Mouse (Mus musculus) forelimb bud, embryonic 11.5 days (tissue): ENCODE measurements around the gene Zfp689.
"Not testable (repeated sequence)": the region's sequence is repeated elsewhere in the genome, so short reads cannot be mapped to it uniquely, and the experiment has no call there.

ENCODE experiments used
- DNase-seq: peaks from one replicate; pipeline ENCODE4 v3.0.0-alpha.2; 2012; ENCODE audit warnings: low read depth, low spot score

Gene Zfp689

DNA sequence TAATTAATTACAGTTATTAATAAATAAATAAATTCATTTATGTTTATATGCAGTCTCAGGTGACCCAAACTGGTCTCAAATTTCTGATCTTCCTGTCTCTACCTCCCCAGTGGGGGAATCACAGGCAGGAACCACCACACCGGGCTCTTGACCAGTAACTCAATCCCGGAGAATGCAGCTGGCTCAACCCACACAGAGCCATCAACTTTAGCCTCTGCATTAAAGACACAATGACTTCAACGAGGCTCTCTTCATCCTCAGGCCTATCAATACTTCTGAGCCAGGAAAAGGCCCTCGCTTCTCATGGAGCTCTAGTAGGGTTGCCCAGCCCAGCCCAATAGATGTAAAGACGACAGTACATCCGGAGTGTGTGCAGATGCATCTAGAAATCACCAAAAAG is 44.9 kb downstream of the Zfp689 start:
- DNase-seq = not testable (repeated sequence)

DNA sequence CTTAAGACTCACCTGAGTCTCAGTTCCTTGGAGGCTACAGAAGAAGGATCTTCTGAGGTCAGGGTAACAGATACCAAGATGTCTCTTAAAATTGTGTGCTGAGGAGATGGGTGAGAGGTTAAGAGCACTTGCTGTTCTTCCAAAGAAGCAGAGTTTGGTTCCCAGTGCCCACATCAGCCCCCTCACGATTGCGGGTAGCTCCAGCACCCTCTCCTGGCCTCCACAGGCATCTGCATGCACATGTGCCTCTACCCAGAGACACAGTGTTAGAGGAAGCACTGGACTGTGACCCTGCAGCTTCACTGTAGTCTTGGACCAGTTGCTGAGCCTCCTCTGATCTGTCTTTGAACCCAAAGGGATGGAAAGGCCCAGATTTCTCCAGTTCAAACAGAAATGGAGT is 46.0 kb downstream of the Zfp689 start:
- DNase-seq = no peak

DNA sequence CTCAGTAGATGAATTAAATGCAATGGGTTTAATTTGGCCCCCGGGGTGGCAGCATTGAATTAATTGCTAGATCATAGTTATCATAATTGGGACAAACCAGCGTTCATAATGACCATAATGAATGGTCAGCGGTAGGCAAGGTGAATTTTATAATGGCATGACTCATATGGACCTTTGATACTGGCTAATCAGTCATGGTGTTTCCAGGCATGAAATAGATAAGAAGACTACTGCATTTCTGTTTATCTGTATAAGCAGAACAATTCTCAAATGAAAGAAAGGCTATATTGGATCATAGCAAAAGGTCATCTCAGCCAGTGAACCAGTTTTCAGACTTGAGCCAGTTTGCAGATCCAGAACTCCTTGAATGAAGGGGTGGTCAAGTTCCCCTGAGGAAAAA is 48.6 kb downstream of the Zfp689 start:
- no peak for DNase-seq

DNA sequence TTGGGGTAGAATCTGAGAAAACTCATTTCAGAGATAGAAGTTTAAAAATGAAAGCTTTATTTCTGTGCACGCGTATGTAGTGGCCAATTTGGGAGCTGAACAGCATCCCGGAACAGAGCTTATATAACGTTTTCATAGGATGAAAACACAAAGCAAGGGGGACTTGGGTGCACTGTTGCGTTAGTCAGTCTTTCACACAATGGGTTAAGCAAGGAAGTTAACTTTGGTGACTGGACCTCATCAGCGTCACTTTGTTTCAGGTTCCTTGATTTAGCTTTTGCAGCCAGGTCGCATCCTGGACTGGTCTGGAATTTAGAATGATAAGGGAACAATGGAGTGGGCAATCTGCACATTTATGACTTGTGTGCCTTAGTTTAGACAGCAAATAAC is 55.0 kb downstream of the Zfp689 start:
- no peak for DNase-seq

DNA sequence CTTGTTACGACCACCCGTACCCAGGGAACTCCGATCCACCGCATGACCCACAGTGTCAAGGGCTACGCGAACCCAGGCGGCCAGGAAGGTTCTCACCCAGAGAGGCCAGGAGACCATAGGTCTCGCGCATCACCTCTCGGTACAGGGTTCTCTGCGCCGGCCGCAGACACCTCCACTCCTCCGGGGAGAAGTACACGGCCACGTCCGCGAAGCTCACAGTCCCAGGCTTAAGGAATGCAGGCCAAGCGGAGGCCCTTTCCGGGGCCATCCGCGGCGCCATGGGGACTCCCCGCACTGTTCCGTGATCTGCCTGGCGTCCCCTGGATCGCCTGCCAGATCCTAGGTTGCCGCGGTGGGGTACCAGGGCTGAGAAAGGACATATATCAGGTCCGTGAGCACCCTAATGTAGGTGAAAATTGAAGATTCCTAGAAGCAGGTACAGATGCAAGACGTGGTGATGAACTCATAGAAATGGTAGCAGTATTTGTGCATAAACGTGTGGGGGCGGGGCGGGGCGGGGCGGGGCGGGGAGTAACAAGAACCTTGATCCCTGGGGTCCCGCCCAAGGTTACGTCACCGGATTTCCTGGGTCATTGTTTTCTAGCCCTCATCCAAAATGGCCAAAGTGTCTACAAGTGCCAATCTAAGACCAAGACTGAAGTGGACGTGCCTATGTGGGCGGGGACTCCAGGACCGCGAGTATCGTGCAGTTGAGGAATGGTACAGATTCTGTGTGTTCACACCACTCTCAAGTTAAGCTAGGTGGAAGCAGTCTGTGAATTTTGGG is 55.6 kb downstream of the Zfp689 start, which contains the start of gene E430018J23Rik:
TSS of gene E430018J23Rik (minus strand) at position 473 of the 787 bp plus-strand sequence.
- DNase-seq = peak; percentile 98

DNA sequence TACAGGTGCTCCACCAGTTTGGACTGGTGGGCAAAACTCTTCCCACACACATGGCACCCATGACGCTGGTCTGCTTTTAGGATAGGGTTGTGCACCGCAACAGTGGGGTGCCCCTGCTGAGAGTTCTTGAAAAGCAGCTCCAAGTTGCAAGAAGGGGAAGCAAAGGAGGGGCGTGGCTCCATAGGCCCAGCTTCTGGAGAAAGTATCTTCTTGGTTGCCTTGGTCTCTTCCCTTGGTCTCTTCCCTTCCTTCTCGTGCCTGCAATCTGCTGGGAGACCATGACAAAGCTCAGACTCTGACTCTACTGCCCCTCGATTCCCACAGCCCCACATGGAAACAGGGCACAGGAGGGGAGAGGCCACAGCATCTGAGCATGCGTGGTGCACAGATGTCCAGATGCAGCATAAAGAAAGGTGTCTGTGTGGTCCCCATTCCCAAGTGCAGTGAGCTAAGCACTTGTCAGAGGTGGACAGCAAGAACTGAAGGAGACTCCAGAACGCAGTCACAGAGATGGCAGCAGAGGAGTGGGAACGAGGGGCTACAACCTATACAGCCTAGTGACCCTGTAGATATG is 56.6 kb downstream of the Zfp689 start:
- no peak for DNase-seq
